ENCODE assay signal across 9 mouse cellular contexts in genomic region chr19:44146568-44146879, GRCm38 (mm10). TPM values are rescaled to one million over a fixed set of nuclear protein-coding genes. Genes with fewer than 3 reads are reported as not detected.
A peak's percentile ranks its signal among the peaks of the same experiment; 100 is the strongest.
DNase-seq lines count a peak whose midpoint lies in the region; ATAC-seq and TF ChIP-seq lines count a peak whose summit lies in the region.
"Had no signal": no experiment of that assay in that cellular context is flagged by ENCODE, and none has a peak within 500 bp of the region (broad histone marks: within the 10 kb centered on the region; RNA-seq: fewer than 3 reads in every experiment).

No protein-coding gene starts in this region.

- H3K27me3 ChIP-seq in embryonic facial prominence, embryonic 12.5 days, result 0 out of 2 replicates have a peak, but pooled peaks cover 4% of the 10 kb centered on the region
- H3K27me3 ChIP-seq in intestine, embryonic 14.5 days (replicated peaks; ENCODE audit: control insufficient read depth, insufficient read depth, low read length), result no peaks in the 10 kb centered on the region
- no peaks in the 10 kb centered on the region for H3K27me3 ChIP-seq in myocyte (ENCODE audit: control insufficient read depth, insufficient read depth, insufficient read length)

- peaks cover 7% of the 10 kb centered on the region; the same call in 1 of the 2 replicates for H3K4me1 ChIP-seq in embryonic facial prominence, embryonic 12.5 days
- peaks cover 5% of the 10 kb centered on the region; the same call in 1 of the 2 replicates for H3K4me1 ChIP-seq in intestine, embryonic 14.5 days (replicated peaks; ENCODE audit: control insufficient read depth, insufficient read depth, low read length)

- no peak for ATAC-seq in embryonic facial prominence, embryonic 12.5 days (ENCODE audit: insufficient number of reproducible peaks, insufficient read depth, low FRiP score, low TSS enrichment)
- ATAC-seq in intestine, embryonic 14.5 days (replicated peaks; ENCODE audit: low FRiP score, low TSS enrichment, low read depth), result peak; percentile 72

- WGBS in embryonic facial prominence, embryonic 12.5 days, result 60% methylated on average over 9 of the region's 9 CpGs
- 64% methylated on average over 9 of the region's 9 CpGs for WGBS in intestine, embryonic 14.5 days

- TF ChIP-seq POLR2A in myocyte (IDR thresholded peaks at IDR 0.05; ENCODE audit: insufficient read length, low read depth), result no peak

- H3K9ac ChIP-seq in embryonic facial prominence, embryonic 12.5 days, result peak overlapping the region; percentile 77; the same call in 1 of the 2 replicates
- H3K9ac ChIP-seq in intestine, embryonic 14.5 days (ENCODE audit: low read length), result peak overlapping the region; percentile 61; the same call in 1 of the 2 replicates

- TF ChIP-seq CTCF in left cerebral cortex, adult 2 months (IDR thresholded peaks at IDR 0.05), result no peak

- H3K79me2 ChIP-seq in myocyte (ENCODE audit: control insufficient read depth, insufficient read depth), result peaks cover 12% of the 10 kb centered on the region

- intact Hi-C loops in left cerebral cortex, adult 2 months (cut with DNase I), result no loop called here
- intact Hi-C loops in left cerebral cortex, postnatal 10 days (cut with DNase I), result no loop called here

- H3K9me3 ChIP-seq in embryonic facial prominence, embryonic 12.5 days, result no peaks in the 10 kb centered on the region
- H3K9me3 ChIP-seq in intestine, embryonic 14.5 days (ENCODE audit: control insufficient read depth, low read length), result no peaks in the 10 kb centered on the region

- H3K36me3 ChIP-seq in embryonic facial prominence, embryonic 12.5 days, result peaks cover 28% of the 10 kb centered on the region
- H3K36me3 ChIP-seq in intestine, embryonic 14.5 days (ENCODE audit: control insufficient read depth, insufficient read depth, low read length), result peaks cover 24% of the 10 kb centered on the region
- peaks cover 18% of the 10 kb centered on the region for H3K36me3 ChIP-seq in myocyte (ENCODE audit: control insufficient read depth, insufficient read depth)

- H3K4me3 ChIP-seq in left cerebral cortex, adult 2 months, result peak overlapping the region; percentile 86
- H3K4me3 ChIP-seq in embryonic facial prominence, embryonic 12.5 days, result peak overlapping the region; percentile 76
- peak overlapping the region; percentile 79 for H3K4me3 ChIP-seq in intestine, embryonic 14.5 days (ENCODE audit: low read depth, low read length)
- H3K4me3 ChIP-seq in myocyte, result peak overlapping the region; percentile 81

- H3ac ChIP-seq in myocyte (ENCODE audit: control insufficient read depth, insufficient read length), result peak overlapping the region; percentile 20

- H3K27ac ChIP-seq in left cerebral cortex, adult 2 months, result peak overlapping the region; percentile 84
- H3K27ac ChIP-seq in embryonic facial prominence, embryonic 12.5 days, result no peak overlapping the region
- H3K27ac ChIP-seq in intestine, embryonic 14.5 days (ENCODE audit: low read depth), result no peak overlapping the region

- H3K4me2 ChIP-seq in embryonic facial prominence, embryonic 12.5 days (replicated peaks), result peak overlapping the region; percentile 76
- H3K4me2 ChIP-seq in intestine, embryonic 14.5 days (ENCODE audit: low read length), result peak overlapping the region; percentile 54
- peak overlapping the region; percentile 70 for H3K4me2 ChIP-seq in myocyte (ENCODE audit: low read depth)

- no peak for DNase-seq in left cerebral cortex, adult 2 months (ENCODE audit: extremely low spot score in 1 of 2, low spot score in 2 of 2)
- DNase-seq in left cerebral cortex, postnatal 10 days (ENCODE audit: extremely low spot score in 1 of 2, low spot score in 2 of 2), result no peak
- no peak for DNase-seq in intestine, embryonic 14.5 days (ENCODE audit: low spot score)
- DNase-seq in ovary, postnatal 14 days (ENCODE audit: low spot score), result no peak
- no peak for DNase-seq in adrenal gland, adult (ENCODE audit: inconsistent age in 2 of 2, low spot score in 1 of 2)
- no peak for DNase-seq in cerebellum, adult 8-10 months

TF ChIP-seq in myocyte, 11 proteins besides CTCF, POLR2A, EP300 and RAD21:
- TF ChIP-seq MYOG (IDR thresholded peaks at IDR 0.05; ENCODE audit: control insufficient read depth in 1 of 3, insufficient read depth in 1 of 3, insufficient read length in 2 of 3, low read depth in 2 of 3), result no peak

RNA-seq across cellular contexts. Expression of gene Bloc1s2, which starts 0.3 kb away (rescaled TPM):
- total RNA-seq in left cerebral cortex, adult 2 months (2021), result 10 to 100 TPM; 57.7 to 66.7 TPM
- 10 to 100 TPM; 81.9 to 85.7 TPM for total RNA-seq in left cerebral cortex, postnatal 10 days (2021)
- polyA plus RNA-seq in embryonic facial prominence, embryonic 12.5 days (2016; fragmentation: Nextera tagmentation; extraction: Ambion mirVana), result 95.5 and 96.2 TPM in 2 replicates
- polyA plus RNA-seq in intestine, embryonic 14.5 days (2014; fragmentation: Nextera tagmentation; extraction: Ambion mirVana), result 85.5 and 97.1 TPM in 2 replicates
- polyA plus RNA-seq in myocyte (2012; fragmentation: generic; extraction: Trizol), result 65.1 TPM

RNA-seq across cellular contexts. Expression of gene Cwf19l1, which starts 10.8 kb away (rescaled TPM):
- total RNA-seq in left cerebral cortex, adult 2 months (2021), result 10 to 100 TPM; 17.3 to 19.4 TPM
- 10 to 100 TPM; 17.6 to 18.2 TPM for total RNA-seq in left cerebral cortex, postnatal 10 days (2021)
- 42.1 and 42.6 TPM in 2 replicates for polyA plus RNA-seq in embryonic facial prominence, embryonic 12.5 days (2016; fragmentation: Nextera tagmentation; extraction: Ambion mirVana)
- polyA plus RNA-seq in intestine, embryonic 14.5 days (2014; fragmentation: Nextera tagmentation; extraction: Ambion mirVana), result 35.5 and 37.8 TPM in 2 replicates
- polyA plus RNA-seq in myocyte (2012; fragmentation: generic; extraction: Trizol), result 10.3 TPM

RNA-seq across cellular contexts. Expression of gene Chuk, which starts 39.2 kb away (rescaled TPM):
- 10 to 100 TPM; 52.7 to 58.6 TPM for total RNA-seq in left cerebral cortex, adult 2 months (2021)
- 10 to 100 TPM; 46.7 to 49.6 TPM for total RNA-seq in left cerebral cortex, postnatal 10 days (2021)
- polyA plus RNA-seq in embryonic facial prominence, embryonic 12.5 days (2016; fragmentation: Nextera tagmentation; extraction: Ambion mirVana), result 53.5 and 54.2 TPM in 2 replicates
- polyA plus RNA-seq in intestine, embryonic 14.5 days (2014; fragmentation: Nextera tagmentation; extraction: Ambion mirVana), result 37.5 and 40.4 TPM in 2 replicates
- 12.2 TPM for polyA plus RNA-seq in myocyte (2012; fragmentation: generic; extraction: Trizol)

RNA-seq across cellular contexts. Expression of gene Pkd2l1, which starts 45.7 kb away (rescaled TPM):
- under 1 TPM in 1 of 2 experiments, not detected in 1; 0.09 TPM for total RNA-seq in left cerebral cortex, adult 2 months (2021)
- not detected for total RNA-seq in left cerebral cortex, postnatal 10 days (2021)
- polyA plus RNA-seq in embryonic facial prominence, embryonic 12.5 days (2016; fragmentation: Nextera tagmentation; extraction: Ambion mirVana), result 0.09 TPM in 1 of 2 replicates, not detected in the other
- 0.12 TPM in 1 of 2 replicates, not detected in the other for polyA plus RNA-seq in intestine, embryonic 14.5 days (2014; fragmentation: Nextera tagmentation; extraction: Ambion mirVana)
- not detected for polyA plus RNA-seq in myocyte (2012; fragmentation: generic; extraction: Trizol)
- total RNA-seq: adrenal gland, adult 18-20 months had no signal

RNA-seq across cellular contexts. Expression of gene Scd3, which starts 56.5 kb away (rescaled TPM):
- total RNA-seq in left cerebral cortex, adult 2 months (2021), result 1 to 10 TPM; 3.3 to 3.8 TPM
- total RNA-seq in left cerebral cortex, postnatal 10 days (2021), result 1 to 10 TPM; 1.3 to 1.5 TPM
- 0.35 and 0.36 TPM in 2 replicates for polyA plus RNA-seq in embryonic facial prominence, embryonic 12.5 days (2016; fragmentation: Nextera tagmentation; extraction: Ambion mirVana)
- 0.19 and 0.67 TPM in 2 replicates for polyA plus RNA-seq in intestine, embryonic 14.5 days (2014; fragmentation: Nextera tagmentation; extraction: Ambion mirVana)
- polyA plus RNA-seq in myocyte (2012; fragmentation: generic; extraction: Trizol), result 0.05 TPM
